Mouse (Mus musculus) thymus, adult 2 months (tissue): ENCODE measurements around the gene Pla2g3.

Experiments
- CTCF ChIP-seq: fragments of 200-500 bp; IDR thresholded peaks from 2 replicates; pipeline ENCODE4 v1.5.1; 2012; ENCODE audit warnings: mild to moderate bottlenecking, control low read depth, low read length, moderate library complexity, borderline replicate concordance; ENCODE audit not compliant: control insufficient read depth, poor library complexity, insufficient read depth; ENCODE audit errors: extremely low read depth
- POLR2A ChIP-seq: fragments of 200-500 bp; IDR thresholded peaks from 2 replicates; pipeline ENCODE4 v1.6.1; 2012; ENCODE audit warnings: mild to moderate bottlenecking, low read length, control low read depth, moderate library complexity; ENCODE audit not compliant: control insufficient read depth, poor library complexity, insufficient read depth; ENCODE audit errors: extremely low read depth

- TF ChIP-seq CTCF: no peak
- no peak for TF ChIP-seq POLR2A
Measured at GRCm38 (mm10) chr11:3471448-3471850, 16.6 kb upstream of the Pla2g3 start.
